Mouse (Mus musculus): ENCODE measurements around the gene Zar1l. TPM values are rescaled to one million over a fixed set of nuclear protein-coding genes. Genes with fewer than 3 reads are reported as not detected.

The Zar1l gene
- polyA plus RNA-seq, 1 experiment from 2014 or later: not detected

DNA sequence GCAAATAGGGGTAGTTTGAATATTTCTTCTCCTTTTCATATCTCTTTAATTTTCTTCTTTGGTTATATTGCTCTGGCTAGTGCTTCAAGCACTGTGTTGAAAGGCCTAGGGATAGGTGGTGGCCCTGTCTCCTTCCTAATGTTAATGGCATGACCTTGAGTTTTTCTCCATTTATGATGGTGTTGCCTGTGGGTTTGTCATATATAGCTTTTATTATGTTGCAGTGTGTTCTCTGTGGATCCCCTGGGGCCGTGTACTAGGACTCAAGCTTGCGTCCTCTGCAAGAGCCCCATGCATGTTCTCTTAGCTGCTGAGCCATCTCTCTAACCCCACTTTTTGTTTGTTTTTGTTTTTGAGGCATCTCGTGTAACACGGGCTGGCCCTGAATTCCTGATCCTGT lies 40.6 kb downstream of the Zar1l start:
- H3K9ac ChIP-seq: no peak overlapping the region
- H3K27me3 ChIP-seq: no peaks in the 10 kb centered on the region
- no peaks in the 10 kb centered on the region for H3K9me3 ChIP-seq
- no peak overlapping the region for H3K4me2 ChIP-seq
- ATAC-seq (ENCODE audit: insufficient number of reproducible peaks, low FRiP score, low TSS enrichment, low read depth): no peak
- no peaks in the 10 kb centered on the region for H3K4me1 ChIP-seq
- H3K27ac ChIP-seq: no peak overlapping the region
- WGBS: 70% methylated on average over 4 of the region's 4 CpGs
- no peaks in the 10 kb centered on the region; the same call in 1 of the 2 replicates for H3K36me3 ChIP-seq
- no peak overlapping the region for H3K4me3 ChIP-seq

DNA sequence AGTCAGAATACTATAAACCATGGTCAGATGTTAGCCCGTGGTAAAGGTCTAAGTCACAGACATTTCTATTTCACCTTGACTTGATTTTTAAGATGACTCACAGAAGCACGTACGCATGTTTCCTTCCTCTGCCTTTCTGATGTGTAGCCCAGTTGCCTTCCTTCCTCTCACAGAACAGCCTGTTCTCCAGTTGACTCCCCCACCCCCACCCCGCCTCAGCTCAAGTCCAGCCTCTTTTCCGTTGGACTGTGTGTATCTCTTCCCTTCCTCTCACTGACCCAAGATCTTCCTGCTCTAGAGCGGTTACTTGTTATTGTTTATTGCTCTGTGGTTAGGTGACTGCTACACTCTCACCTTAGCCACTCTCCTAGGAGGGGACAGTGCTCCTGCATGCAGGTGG lies 49.5 kb downstream of the Zar1l start:
- ATAC-seq (ENCODE audit: insufficient number of reproducible peaks, low FRiP score, low TSS enrichment, low read depth): no peak
- Histone ChIP-seq H3K27me3 (no peaks in the 10 kb centered on the region), H3K9ac (no peak overlapping the region), H3K9me3 (no peaks in the 10 kb centered on the region), H3K36me3 (no peaks in the 10 kb centered on the region), H3K4me1 (peaks cover 8% of the 10 kb centered on the region; the same call in 1 of the 2 replicates), H3K4me2 (no peak overlapping the region), H3K4me3 (no peak overlapping the region), H3K27ac (no peak overlapping the region)
- WGBS: 67% methylated on average over 6 of the region's 6 CpGs

DNA sequence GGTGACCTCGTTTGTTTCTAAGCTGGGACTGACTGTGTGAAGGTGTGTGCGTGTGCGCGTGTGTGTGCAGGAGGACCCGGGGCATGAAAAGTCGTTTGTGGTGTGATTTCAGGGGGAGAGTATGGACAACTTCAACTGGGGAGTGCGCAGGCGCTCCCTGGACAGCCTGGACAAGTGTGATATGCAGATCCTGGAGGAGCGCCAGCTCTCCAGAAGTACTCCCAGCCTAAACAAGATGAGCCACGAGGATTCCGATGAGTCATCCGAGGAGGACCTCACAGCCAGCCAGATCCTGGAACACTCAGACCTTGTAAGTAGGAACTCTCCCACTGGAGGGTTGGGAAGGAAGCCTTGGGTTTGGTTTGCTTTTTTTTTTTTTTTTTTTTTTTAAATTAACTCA lies 51.8 kb downstream of the Zar1l start:
- 64% methylated on average over 12 of the region's 12 CpGs for WGBS
- Histone ChIP-seq H3K4me2 (no peak overlapping the region), H3K4me3 (no peak overlapping the region), H3K4me1 (peaks cover 8% of the 10 kb centered on the region; the same call in 1 of the 2 replicates), H3K9me3 (no peaks in the 10 kb centered on the region), H3K27ac (no peak overlapping the region), H3K9ac (no peak overlapping the region), H3K36me3 (no peaks in the 10 kb centered on the region), H3K27me3 (no peaks in the 10 kb centered on the region)
- ATAC-seq (ENCODE audit: insufficient number of reproducible peaks, low FRiP score, low TSS enrichment, low read depth): peak; percentile 78

DNA sequence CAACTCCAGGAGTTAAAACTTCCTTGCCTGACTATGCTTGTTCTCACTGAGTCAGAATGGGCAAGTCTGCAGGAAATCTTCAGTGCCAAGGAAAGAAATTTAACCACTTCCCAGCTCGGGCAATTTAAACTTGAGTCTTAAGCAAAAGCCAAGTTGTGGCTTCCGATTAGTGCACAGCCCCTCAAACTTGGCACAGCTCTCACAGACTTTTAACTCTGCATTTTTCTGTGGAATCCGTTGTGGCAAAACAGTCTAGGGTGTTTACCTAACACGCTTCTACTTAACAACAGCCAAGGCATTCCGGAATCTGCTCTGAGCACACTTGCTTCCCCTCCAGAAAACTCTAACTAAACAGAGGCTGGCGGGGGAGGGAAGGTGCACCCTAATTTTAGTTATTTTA lies 52.7 kb downstream of the Zar1l start:
- H3K4me1 ChIP-seq: peaks cover 8% of the 10 kb centered on the region; the same call in 1 of the 2 replicates
- H3K9me3 ChIP-seq: no peaks in the 10 kb centered on the region
- H3K9ac ChIP-seq: no peak overlapping the region
- H3K36me3 ChIP-seq: no peaks in the 10 kb centered on the region
- no peak for ATAC-seq (ENCODE audit: insufficient number of reproducible peaks, low FRiP score, low TSS enrichment, low read depth)
- H3K4me3 ChIP-seq: no peak overlapping the region
- 0 out of 2 replicates have a peak overlapping the region, but pooled peaks have one; percentile 7 for H3K27ac ChIP-seq
- WGBS: 57% methylated on average over 6 of the region's 6 CpGs
- H3K27me3 ChIP-seq: no peaks in the 10 kb centered on the region
- H3K4me2 ChIP-seq: no peak overlapping the region

- 52% methylated on average over 3 of the region's 3 CpGs for WGBS
- Histone ChIP-seq H3K9me3 (no peaks in the 10 kb centered on the region), H3K4me1 (peaks cover 8% of the 10 kb centered on the region; the same call in 1 of the 2 replicates), H3K27ac (no peak overlapping the region), H3K27me3 (no peaks in the 10 kb centered on the region), H3K36me3 (peaks cover 2% of the 10 kb centered on the region; the same call in 1 of the 2 replicates), H3K9ac (no peak overlapping the region), H3K4me2 (no peak overlapping the region), H3K4me3 (no peak overlapping the region)
- ATAC-seq (ENCODE audit: insufficient number of reproducible peaks, low FRiP score, low TSS enrichment, low read depth): no peak
These were observed 53.2 kb downstream of the Zar1l start for GRCm38 (mm10) chr5:150464721-150465120.

- Histone ChIP-seq H3K27me3 (no peaks in the 10 kb centered on the region), H3K4me1 (peaks cover 15% of the 10 kb centered on the region), H3K4me2 (no peak overlapping the region), H3K4me3 (no peak overlapping the region), H3K9ac (no peak overlapping the region), H3K27ac (no peak overlapping the region), H3K9me3 (no peaks in the 10 kb centered on the region), H3K36me3 (peaks cover 11% of the 10 kb centered on the region)
- no peak for ATAC-seq (ENCODE audit: insufficient number of reproducible peaks, low FRiP score, low TSS enrichment, low read depth)
- WGBS: 76% methylated on average over 4 of the region's 4 CpGs
These were observed 58.2 kb downstream of the Zar1l start for GRCm38 (mm10) chr5:150459801-150460200.

- Histone ChIP-seq H3K4me3 (0 out of 2 replicates have a peak overlapping the region, but pooled peaks have one; percentile 7), H3K36me3 (peaks cover 28% of the 10 kb centered on the region), H3K27me3 (no peaks in the 10 kb centered on the region), H3K4me2 (peak overlapping the region; percentile 22), H3K9me3 (no peaks in the 10 kb centered on the region), H3K27ac (peak overlapping the region; percentile 57), H3K9ac (no peak overlapping the region), H3K4me1 (peaks cover 15% of the 10 kb centered on the region)
- WGBS: 21% methylated on average over 17 of the region's 17 CpGs
- peak; percentile 56; the same call in 1 of the 2 replicates for ATAC-seq (ENCODE audit: insufficient number of reproducible peaks, low FRiP score, low TSS enrichment, low read depth)
These were observed 59.8 kb downstream of the Zar1l start for GRCm38 (mm10) chr5:150457904-150458739.

DNA sequence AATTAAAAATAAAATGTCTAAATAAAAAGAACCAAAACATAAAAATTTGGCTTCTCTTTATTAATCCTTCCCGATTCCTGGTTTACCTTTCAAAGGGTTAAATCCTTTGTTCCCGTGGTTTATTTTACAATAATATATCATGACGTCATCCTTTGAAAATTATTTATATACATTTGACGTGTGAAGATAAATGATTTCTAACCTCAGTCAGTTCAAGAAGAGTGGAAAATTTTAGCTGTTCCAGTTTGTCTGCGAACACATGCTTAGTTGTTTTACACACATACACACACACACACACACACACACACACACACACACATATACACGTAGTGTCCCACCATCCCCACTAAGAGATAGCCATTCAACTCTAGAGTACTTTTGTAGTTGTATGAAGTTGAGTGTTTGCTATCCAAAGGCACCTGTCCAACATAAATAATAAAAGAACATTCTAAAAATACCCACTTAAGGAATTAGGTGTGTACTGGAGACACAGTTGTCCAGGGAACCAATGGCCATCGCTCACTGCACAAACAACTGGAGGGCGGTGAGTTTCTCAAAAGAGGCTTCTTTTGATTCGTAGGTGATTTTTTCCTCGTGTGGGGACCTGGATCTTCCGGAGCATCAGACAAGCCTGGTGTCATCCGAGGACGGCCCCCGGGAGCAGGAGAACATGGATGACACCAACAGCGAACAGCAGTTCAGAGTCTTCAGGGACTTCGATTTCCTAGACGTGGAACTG lies 60.6 kb downstream of the Zar1l start:
- peak overlapping the region; percentile 22; the same call in 1 of the 2 replicates for H3K4me2 ChIP-seq
- WGBS: 64% methylated on average over 17 of the region's 17 CpGs
- no peak overlapping the region for H3K9ac ChIP-seq
- 0 out of 2 replicates have a peak overlapping the region, but pooled peaks have one; percentile 7 for H3K4me3 ChIP-seq
- no peak for ATAC-seq (ENCODE audit: insufficient number of reproducible peaks, low FRiP score, low TSS enrichment, low read depth)
- peak overlapping the region; percentile 57 for H3K27ac ChIP-seq
- peaks cover 15% of the 10 kb centered on the region for H3K4me1 ChIP-seq
- no peaks in the 10 kb centered on the region for H3K9me3 ChIP-seq
- no peaks in the 10 kb centered on the region for H3K27me3 ChIP-seq
- H3K36me3 ChIP-seq: peaks cover 35% of the 10 kb centered on the region

Other genes with a start within 250 kb of the Zar1l start
- 17.6 and 19.3 TPM in 2 replicates for gene Brca2, start 4.5 kb upstream of the Zar1l start, polyA plus RNA-seq (2015; fragmentation: Nextera tagmentation; extraction: Ambion mirVana)
- 5.2 and 6.1 TPM in 2 replicates for gene N4bp2l1, start 79.0 kb upstream of the Zar1l start, polyA plus RNA-seq (2015; fragmentation: Nextera tagmentation; extraction: Ambion mirVana)
- gene N4bp2l2, start 148.0 kb upstream of the Zar1l start, polyA plus RNA-seq (2015; fragmentation: Nextera tagmentation; extraction: Ambion mirVana): 43.6 and 43.9 TPM in 2 replicates
- 27.5 and 33.1 TPM in 2 replicates for gene Pds5b, start 155.6 kb upstream of the Zar1l start, polyA plus RNA-seq (2015; fragmentation: Nextera tagmentation; extraction: Ambion mirVana)

Data from limb, embryonic 15.5 days (tissue).